Mouse (Mus musculus): ENCODE results near the gene Spdya.
"Not testable (repeated sequence)": the region's sequence is repeated elsewhere in the genome, so short reads cannot be mapped to it uniquely, and the experiment has no call there.

Spdya gene

DNA sequence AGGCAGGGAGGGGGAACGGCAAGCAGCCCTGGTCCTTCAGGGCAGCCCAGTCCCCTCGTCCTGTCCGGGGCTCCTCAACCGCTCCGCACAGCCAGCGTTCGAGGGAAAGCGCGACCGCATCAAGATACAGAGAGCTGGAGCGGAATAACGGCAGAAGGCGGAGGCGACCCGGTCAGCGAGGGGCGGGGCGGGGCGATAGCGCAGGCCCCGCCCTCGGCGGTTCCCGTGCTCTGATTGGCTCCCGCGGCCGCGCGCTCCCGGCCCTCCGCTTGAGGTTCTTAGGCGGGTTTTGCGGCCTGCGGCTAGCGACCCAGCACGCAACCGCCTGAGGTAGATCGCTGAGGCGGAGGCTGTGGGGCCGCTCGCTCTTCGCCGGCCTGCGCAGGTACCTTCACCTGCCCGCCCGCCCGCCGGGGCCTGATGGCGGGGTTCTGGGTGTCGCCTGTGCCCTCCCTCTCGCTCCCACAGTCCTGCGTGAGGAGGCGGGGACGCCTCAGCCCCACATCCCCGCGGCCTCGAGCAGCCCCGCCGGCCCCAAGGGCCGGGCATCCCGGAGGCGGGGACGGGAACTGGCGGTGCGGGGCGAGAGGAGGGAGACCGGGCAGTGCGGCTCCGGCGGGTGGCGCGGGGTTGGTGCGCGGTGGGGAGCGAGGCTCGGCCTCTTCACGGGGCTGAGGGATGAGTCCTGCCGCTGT lies at the start of gene Spdya:
Spdya (plus strand) TSS at position 305 of the 695 bp plus-strand sequence.
- peak; percentile 28 to 73 for DNase-seq (ENCODE audit: low spot score in 2 of 2)

DNA sequence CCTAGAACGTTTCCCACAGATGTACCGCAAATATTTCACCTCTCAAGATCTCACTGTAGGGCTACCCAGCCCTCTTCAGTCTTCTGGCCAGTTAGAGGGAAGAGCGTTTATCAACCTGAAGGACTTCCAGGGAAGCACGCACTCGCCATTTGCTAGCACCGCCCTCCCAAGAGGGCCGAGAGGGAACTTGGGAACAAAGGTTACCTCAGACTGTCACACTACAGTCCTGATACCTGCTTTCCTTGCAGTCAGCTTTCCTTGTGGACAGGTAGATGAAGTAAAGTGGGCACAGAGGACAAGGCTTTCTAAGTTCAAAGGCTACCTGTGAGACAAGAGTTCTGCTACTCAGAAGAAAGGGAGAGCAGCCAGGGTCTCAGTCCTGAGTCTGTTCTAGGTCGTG lies 45.0 kb upstream of the Spdya start:
- DNase-seq (ENCODE audit: low spot score in 2 of 2): no peak

DNA sequence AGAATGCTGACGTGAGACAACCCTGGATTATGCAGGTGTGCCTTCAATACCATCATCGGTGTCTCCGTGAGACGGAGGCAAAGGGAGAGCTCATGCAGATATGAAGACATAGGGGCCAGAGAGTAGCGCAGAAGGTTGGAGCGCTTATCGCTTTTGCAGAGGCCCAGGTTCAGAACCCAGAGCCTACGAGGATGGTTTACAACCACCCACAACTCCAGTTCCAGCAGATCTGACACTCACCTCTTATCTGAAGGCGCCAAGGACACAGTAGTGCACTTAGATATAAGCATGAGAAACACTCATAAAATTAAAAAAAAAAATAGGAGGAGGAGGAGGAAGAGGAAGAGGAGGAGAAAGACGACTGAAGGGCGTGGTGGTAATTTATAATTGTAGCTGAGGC lies 41.6 kb upstream of the Spdya start:
- DNase-seq (ENCODE audit: low spot score in 2 of 2): no peak

DNA sequence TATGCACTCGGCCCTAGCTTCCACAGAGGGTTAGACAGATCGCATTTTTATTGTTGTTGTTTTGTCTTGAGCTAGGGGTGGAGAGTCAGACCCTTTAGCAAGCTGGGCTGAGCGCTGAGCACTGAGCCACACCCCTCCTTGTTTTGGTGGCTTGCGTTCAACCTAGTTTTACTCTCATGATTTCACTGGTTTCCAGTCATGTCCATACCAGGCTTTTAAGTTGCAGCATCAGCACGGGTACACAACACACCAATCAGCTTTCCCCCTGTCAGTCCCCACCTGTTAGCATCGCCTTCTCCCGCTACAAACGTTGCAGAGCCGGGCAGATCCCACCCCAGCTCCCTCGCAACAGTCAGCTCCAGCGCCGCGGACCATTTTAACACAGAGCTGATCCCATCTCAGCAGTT lies 25.6 kb upstream of the Spdya start:
- DNase-seq (ENCODE audit: low spot score in 2 of 2): no peak

GRCm38 (mm10) chr17:71526711-71527564 lies 24.9 kb upstream of the Spdya start, which contains the start of gene Ndc80:
TSS of gene Ndc80 (minus strand) at chr17:71526857.
- DNase-seq (ENCODE audit: low spot score in 2 of 2): peak; percentile 86 to 87

- DNase-seq (ENCODE audit: low spot score in 2 of 2): no peak
These were observed 23.8 kb upstream of the Spdya start for GRCm38 (mm10) chr17:71528042-71528441.

DNA sequence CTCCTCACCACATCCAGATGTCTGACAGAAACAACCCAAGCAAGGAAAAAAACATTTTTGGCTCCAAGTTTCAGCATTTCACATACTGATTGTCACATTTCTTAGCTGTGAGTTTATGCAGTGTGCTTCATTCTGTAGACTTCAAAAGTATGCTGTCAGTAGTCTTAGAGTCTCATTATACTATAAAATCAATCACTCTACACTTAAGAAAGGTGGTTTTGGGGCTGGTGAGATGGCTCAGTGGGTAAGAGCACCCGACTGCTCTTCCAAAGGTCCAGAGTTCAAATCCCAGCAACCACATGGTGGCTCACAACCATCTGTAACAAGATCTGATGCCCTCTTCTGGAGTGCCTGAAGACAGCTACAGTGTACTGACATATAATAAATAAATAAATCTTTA lies 16.3 kb upstream of the Spdya start:
- DNase-seq (ENCODE audit: low spot score in 2 of 2): not testable (repeated sequence)

GRCm38 (mm10) chr17:71537164-71537563 lies 14.7 kb upstream of the Spdya start:
- no peak for DNase-seq (ENCODE audit: low spot score in 2 of 2)

- DNase-seq (ENCODE audit: low spot score in 2 of 2): no peak
These were observed 3.3 kb upstream of the Spdya start for GRCm38 (mm10) chr17:71548586-71548985.

DNA sequence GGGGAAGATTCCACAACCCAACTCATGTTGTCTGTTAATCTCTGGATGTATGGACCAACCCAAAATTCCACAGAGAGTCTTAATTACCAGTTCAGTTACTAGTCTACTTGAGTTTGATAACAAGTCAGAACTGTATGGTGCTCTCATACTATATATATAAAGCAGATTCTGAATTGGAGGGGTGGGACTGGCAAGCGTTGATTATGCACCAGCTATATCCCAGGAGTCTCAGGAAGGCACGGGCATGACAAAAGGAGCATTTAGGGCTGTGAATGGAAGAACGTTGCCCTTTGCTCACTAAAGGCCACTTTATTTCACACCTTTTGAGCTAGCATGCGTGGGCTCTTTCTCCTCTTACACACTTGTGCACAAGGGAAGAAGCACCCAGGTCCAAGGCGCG lies 511 bp upstream of the Spdya start:
- DNase-seq (ENCODE audit: low spot score in 2 of 2): no peak

- peak in 1 of 2 experiments; percentile 4 for DNase-seq (ENCODE audit: low spot score in 2 of 2)
These were observed 1.0 kb downstream of the Spdya start for GRCm38 (mm10) chr17:71552901-71553300.

DNA sequence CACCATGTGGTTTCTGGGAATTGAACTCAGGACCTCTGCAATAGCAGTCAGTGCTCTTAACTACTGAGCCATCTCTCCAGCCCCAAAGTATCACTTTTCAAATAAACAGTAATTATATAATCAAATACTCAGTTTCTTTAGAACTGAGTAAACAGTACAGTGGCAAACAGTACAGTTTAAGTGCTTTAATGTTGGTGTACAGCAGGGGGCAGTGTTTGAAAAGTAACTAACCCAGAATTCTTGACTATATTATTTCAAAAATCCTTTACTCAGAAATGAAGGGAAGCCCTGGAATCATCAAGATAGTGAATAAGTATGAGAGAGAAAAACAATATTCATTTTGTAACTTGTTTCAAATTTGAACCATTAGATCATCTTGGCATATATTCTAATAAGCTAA lies 9.8 kb downstream of the Spdya start:
- peak in 1 of 2 experiments; percentile 7 for DNase-seq (ENCODE audit: low spot score in 2 of 2)

GRCm38 (mm10) chr17:71579176-71579705 lies 27.4 kb downstream of the Spdya start:
- DNase-seq (ENCODE audit: low spot score in 2 of 2): no peak

- DNase-seq (ENCODE audit: low spot score in 2 of 2): no peak
These were observed 46.2 kb downstream of the Spdya start for GRCm38 (mm10) chr17:71597881-71598658.

- DNase-seq (ENCODE audit: low spot score in 2 of 2): peak; percentile 88
These were observed 47.0 kb downstream of the Spdya start for GRCm38 (mm10) chr17:71598659-71599554.

DNA sequence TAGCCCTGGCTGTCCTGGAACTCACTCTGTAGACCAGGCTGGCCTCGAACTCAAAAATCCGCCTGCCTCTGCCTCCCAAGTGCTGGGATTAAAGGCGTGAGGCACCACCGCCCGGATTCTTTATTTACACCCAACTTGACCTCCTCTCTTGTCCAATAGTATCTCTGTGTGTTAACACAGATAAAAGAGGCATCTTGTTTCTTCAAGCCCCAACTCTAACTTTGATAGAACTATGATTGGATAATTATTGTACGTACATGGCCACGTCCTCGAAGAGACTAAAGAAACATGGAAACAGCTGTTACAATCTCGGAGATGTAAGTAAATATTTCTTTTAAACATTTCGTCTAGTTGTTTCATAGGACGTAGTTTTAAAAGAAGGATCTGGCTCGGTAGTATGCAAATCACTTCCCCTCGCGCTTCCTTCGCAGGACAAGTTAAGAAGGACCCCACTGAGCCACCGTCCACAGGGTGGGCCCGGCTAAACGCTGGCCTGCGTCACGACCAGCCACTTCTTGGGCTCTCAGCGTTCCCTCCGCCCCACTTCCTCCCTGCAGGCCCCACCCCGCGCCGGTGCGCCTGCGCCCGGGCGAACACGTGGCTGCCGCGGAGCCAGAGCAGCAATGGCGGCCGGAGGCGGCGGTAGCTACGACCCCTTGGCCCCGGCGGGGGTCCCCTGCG lies 63.9 kb downstream of the Spdya start, which contains the start of gene Wdr43:
Wdr43 (plus strand) TSS at position 258 of the 681 bp plus-strand sequence.
- peak; percentile 92 to 95 for DNase-seq (ENCODE audit: low spot score in 2 of 2)

DNA sequence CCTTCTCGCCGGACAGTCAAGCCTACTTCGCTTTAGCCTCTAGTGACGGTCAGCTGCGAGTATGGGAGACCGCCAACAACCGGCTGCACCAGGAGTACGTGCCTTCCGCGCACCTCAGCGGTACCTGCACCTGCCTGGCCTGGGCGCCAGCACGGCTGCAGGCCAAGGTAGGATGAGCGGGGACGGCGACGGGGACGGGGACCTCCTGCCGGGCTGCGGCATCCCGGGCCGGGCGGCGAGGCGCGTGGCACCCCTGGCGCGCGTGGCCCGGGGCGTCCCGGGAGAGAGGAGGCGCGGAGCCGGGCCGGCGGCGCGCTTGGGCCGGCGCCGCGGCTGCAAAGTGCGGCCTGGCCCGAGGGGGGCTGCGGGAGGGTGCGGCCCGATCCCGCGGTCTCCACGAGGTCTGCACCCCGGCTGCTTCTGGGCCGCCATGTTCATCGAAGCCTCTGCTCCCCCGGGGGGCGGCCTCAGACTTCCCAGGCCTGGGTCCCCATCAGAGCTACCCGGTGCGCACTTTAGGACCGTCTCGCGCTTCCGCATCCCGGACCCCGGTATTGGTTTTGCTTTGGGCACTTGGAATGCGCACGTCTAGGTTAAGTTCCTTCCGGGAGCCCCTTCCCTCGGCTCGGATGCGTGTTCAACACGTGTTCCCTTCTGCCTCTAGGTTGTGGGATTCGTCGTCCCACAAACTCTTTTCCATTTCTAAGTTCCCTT lies 64.6 kb downstream of the Spdya start:
- peak in 1 of 2 experiments; percentile 8 for DNase-seq (ENCODE audit: low spot score in 2 of 2)

DNA sequence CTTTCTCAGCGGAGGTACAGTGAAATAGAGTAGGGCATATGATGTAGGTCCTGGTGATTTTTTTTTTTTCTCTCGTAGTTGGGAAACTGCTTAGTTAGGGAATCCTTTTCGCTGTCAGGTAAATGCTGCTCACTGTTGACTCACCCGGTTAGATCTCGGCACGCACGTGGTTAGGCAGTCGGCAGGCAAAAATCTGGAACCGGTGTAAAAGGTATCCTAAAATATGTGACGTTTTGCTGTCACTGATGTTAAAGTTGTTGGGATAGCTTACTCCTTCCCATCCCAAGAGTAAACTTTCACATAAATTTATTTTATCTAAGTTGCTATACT lies 65.1 kb downstream of the Spdya start:
- DNase-seq (ENCODE audit: low spot score in 2 of 2): no peak

DNA sequence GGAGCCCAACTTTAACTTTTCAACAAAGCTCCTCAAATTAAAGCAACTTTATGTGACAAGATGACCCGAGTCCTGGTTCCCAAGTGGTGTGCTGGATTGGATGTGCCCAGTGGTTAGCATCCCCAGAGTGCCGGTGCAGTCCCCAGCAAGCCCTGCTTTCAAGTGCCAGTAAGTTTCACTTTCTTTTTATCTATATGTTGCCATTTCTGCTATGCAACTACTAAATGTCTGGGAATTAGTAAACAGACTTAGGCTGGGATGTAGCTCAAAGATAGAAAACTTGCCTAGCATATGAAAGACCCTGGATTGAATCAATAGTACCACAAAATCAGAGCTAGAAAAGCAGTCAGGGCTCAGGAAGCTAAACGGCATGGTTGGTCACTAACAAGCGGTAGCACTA lies 66.1 kb downstream of the Spdya start:
- DNase-seq (ENCODE audit: low spot score in 2 of 2): no peak

GRCm38 (mm10) chr17:71631806-71632205 lies 79.9 kb downstream of the Spdya start:
- no peak for DNase-seq (ENCODE audit: low spot score in 2 of 2)

Measured in frontal cortex, postnatal 14 days (tissue).